Mouse (Mus musculus) liver, adult 2 months (tissue): ENCODE results near the gene Syne3. TPM values are rescaled to one million over a fixed set of nuclear protein-coding genes. Genes with fewer than 3 reads are reported as not detected.

ENCODE experiments used
- DNase-seq: peaks from one replicate; pipeline ENCODE4 v3.0.0-alpha.2; 2011; ENCODE audit warnings: low read depth, low spot score; ENCODE audit errors: extremely low read depth
- H3K27ac ChIP-seq: fragments of 200-500 bp; replicated peaks from 2 replicates; pipeline ENCODE4 v1.5.1; 2012; ENCODE audit warnings: low read depth, mild to moderate bottlenecking, control low read depth, inconsistent platforms, low read length; ENCODE audit not compliant: insufficient read depth
- H3K27me3 ChIP-seq: fragments of 200-500 bp; 2 replicates; pipeline ENCODE4 v1.6.1; 2012; ENCODE audit warnings: mild to moderate bottlenecking, moderate library complexity, low read length, inconsistent platforms; ENCODE audit not compliant: control insufficient read depth, insufficient read depth
- H3K36me3 ChIP-seq: fragments of 200-500 bp; 2 replicates; pipeline ENCODE4 v1.6.1; 2012; ENCODE audit warnings: low read length, inconsistent platforms; ENCODE audit not compliant: control insufficient read depth, insufficient read depth
- H3K4me1 ChIP-seq: fragments of 200-500 bp; 2 replicates; pipeline ENCODE4 v1.6.1; 2011; ENCODE audit warnings: low read length; ENCODE audit not compliant: control insufficient read depth, insufficient read depth
- H3K4me3 ChIP-seq: fragments of 200-500 bp; 2 replicates; pipeline ENCODE4 v1.5.1; 2011; ENCODE audit warnings: low read depth, mild to moderate bottlenecking, control low read depth, low read length, moderate library complexity; ENCODE audit not compliant: insufficient read depth
- H3K79me2 ChIP-seq: fragments of 200-500 bp; 2 replicates; pipeline ENCODE4 v1.6.1; 2012; ENCODE audit warnings: inconsistent platforms, mild to moderate bottlenecking, low read length, moderate library complexity; ENCODE audit not compliant: control insufficient read depth, insufficient read depth
- H3K9ac ChIP-seq: fragments of 200-500 bp; 2 replicates; pipeline ENCODE4 v1.6.1; 2012; ENCODE audit warnings: low read depth, mild to moderate bottlenecking, control low read depth, inconsistent platforms, low read length
- CTCF ChIP-seq: fragments of 200-500 bp; IDR thresholded peaks from 2 replicates; pipeline ENCODE4 v1.5.1; 2011; ENCODE audit warnings: low read depth, low read length, control low read depth
- POLR2A ChIP-seq: fragments of 200-500 bp; IDR thresholded peaks from 2 replicates; pipeline ENCODE4 v1.6.1; 2011; ENCODE audit warnings: low read length, control low read depth; ENCODE audit not compliant: insufficient read depth; ENCODE audit errors: extremely low read depth
- WGBS: fragments of 180-500 bp; shearing (Covaris S2); methylation state at CpG from one replicate; pipeline ENCODE4 v1.1.7; 2018; 5-methylcytosine and 5-hydroxymethylcytosine counted together
- polyA plus RNA-seq: library from polyadenylated mRNA; depleted of rRNA; stranded (reverse); fragments of >200 nt; gene quantifications from 2 replicates; pipeline ENCODE4 v1.2.3, GENCODE M21; 2012; rRNA removed
- total RNA-seq: library from RNA; depleted of rRNA; stranded (reverse); fragments of >200 nt; gene quantifications from 2 replicates; pipeline ENCODE4 v1.2.3, GENCODE M21; 2014; rRNA removed

Syne3 gene
- total and polyA plus RNA-seq, 2 experiments, result 1.6 to 3.8 TPM

DNA sequence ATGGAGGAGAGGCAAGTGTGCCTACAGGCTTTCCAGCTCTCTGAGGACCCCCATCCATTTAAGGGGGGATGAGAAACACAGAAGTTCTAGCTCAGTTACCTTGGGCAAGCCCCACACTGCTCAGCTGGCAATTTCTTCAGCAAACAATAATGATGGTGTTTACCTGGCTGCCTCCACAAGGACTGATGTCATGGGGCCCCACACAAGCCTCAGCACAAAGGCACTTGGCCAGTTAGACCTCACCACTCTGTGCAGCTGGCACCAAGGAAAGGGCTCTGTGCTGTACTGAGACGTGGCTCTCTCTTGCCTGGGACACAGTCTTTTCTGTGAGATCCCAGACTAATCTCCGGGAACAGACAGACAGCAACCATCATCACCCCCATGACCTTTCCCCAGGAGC, 127.5 kb downstream of the Syne3 start:
- TF ChIP-seq CTCF (no peak), POLR2A (no peak)
- no peaks in the 10 kb centered on the region for H3K36me3 ChIP-seq
- H3K9ac ChIP-seq, result no peak overlapping the region
- H3K27me3 ChIP-seq, result no peaks in the 10 kb centered on the region
- 50% methylated on average over 2 of the region's 2 CpGs for WGBS
- H3K4me3 ChIP-seq, result no peak overlapping the region
- peaks cover 5% of the 10 kb centered on the region; the same call in 1 of the 2 replicates for H3K4me1 ChIP-seq
- H3K27ac ChIP-seq, result no peak overlapping the region
- H3K79me2 ChIP-seq, result no peaks in the 10 kb centered on the region
- DNase-seq, result peak; percentile 22

DNA sequence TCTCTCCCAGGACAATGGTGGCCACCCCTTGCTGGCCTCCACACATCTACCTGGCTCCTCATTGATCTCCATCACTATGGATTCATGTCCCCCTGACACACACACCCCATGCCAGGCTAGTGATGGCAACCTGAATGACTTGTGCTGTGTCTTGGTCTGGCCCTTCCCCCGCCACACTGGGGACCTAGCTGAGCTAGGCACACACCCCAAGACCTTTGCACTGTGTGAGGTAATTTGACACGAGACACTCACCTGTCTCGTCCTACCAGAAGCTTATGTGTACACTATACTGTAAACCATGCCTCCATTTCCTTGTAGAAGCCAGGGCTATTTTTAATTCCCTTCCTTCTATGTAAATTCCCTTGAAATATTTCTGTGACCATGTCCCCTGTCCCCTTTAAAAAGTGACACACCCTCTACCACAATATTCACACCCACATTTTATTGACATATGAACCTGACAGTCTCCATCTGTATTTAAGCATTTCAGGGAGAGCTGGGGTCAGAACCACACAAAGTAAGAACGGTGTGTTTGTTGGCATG, 128.0 kb downstream of the Syne3 start:
- no peak overlapping the region for H3K9ac ChIP-seq
- 38% methylated on average over 4 of the region's 4 CpGs for WGBS

DNA sequence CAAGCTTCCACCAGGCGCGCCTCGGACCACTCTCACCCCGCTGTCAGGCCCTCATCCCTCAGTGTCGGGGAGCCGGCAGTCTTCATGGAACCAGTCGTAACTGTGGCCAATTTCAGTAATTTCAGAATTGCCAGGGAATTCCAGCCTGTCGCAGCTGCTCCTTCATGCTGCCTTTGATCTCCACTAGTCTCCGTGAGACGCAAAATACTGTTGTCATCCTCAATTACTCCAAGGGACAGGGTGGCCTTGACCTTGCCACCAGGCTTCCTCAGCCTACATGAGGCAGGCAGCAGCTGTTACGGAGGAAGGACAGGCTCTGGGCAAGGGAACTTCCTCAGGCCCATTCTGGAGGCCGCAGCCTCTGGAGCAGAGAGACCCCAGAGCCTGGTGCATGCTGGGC, 129.2 kb downstream of the Syne3 start:
- no peak overlapping the region for H3K27ac ChIP-seq
- TF ChIP-seq POLR2A (no peak), CTCF (no peak)
- no peak overlapping the region for H3K4me3 ChIP-seq
- no peak for DNase-seq
- peaks cover 5% of the 10 kb centered on the region; the same call in 1 of the 2 replicates for H3K4me1 ChIP-seq
- H3K79me2 ChIP-seq, result no peaks in the 10 kb centered on the region
- no peak overlapping the region for H3K9ac ChIP-seq
- 94% methylated on average over 12 of the region's 12 CpGs for WGBS
- H3K36me3 ChIP-seq, result no peaks in the 10 kb centered on the region
- H3K27me3 ChIP-seq, result no peaks in the 10 kb centered on the region

More for the DNA sequence above, 128.0 kb downstream of the Syne3 start:
- peaks cover 5% of the 10 kb centered on the region; the same call in 1 of the 2 replicates for H3K4me1 ChIP-seq
- H3K36me3 ChIP-seq, result no peaks in the 10 kb centered on the region
- H3K4me3 ChIP-seq, result no peak overlapping the region
- H3K79me2 ChIP-seq, result no peaks in the 10 kb centered on the region
- no peaks in the 10 kb centered on the region for H3K27me3 ChIP-seq
- no peak overlapping the region for H3K27ac ChIP-seq
- TF ChIP-seq CTCF (no peak), POLR2A (no peak)
- DNase-seq, result peak; percentile 64

Other genes starting within 250 kb of the Syne3 start
- gene Clmn, start 144.7 kb downstream of the Syne3 start, total RNA-seq, result 20.4 and 22.4 TPM in 2 replicates
- 12.1 and 13.7 TPM in 2 replicates for gene Clmn, start 144.7 kb downstream of the Syne3 start, polyA plus RNA-seq
- gene Glrx5, start 22.9 kb upstream of the Syne3 start, total RNA-seq, result 43.0 and 45.5 TPM in 2 replicates
- 144 and 157 TPM in 2 replicates for gene Glrx5, start 22.9 kb upstream of the Syne3 start, polyA plus RNA-seq
- not detected in 2 replicates for gene Tcl1b2, start 136.2 kb upstream of the Syne3 start, total RNA-seq
- gene Tcl1b2, start 136.2 kb upstream of the Syne3 start, polyA plus RNA-seq, result not detected in 2 replicates
- not detected in 2 replicates for gene Tcl1b1, start 149.9 kb upstream of the Syne3 start, total RNA-seq
- not detected in 2 replicates for gene Tcl1b1, start 149.9 kb upstream of the Syne3 start, polyA plus RNA-seq
- not detected in 2 replicates for gene Tcl1b5, start 166.5 kb upstream of the Syne3 start, total RNA-seq
- not detected in 2 replicates for gene Tcl1b5, start 166.5 kb upstream of the Syne3 start, polyA plus RNA-seq
- gene Tcl1b3, start 181.2 kb upstream of the Syne3 start, total RNA-seq, result not detected in 2 replicates
- gene Tcl1b3, start 181.2 kb upstream of the Syne3 start, polyA plus RNA-seq, result not detected in 2 replicates
- gene Tcl1b4, start 192.1 kb upstream of the Syne3 start, total RNA-seq, result not detected in 2 replicates
- not detected in 2 replicates for gene Tcl1b4, start 192.1 kb upstream of the Syne3 start, polyA plus RNA-seq
- gene Tcl1, start 213.0 kb upstream of the Syne3 start, total RNA-seq, result not detected in 2 replicates
- gene Tcl1, start 213.0 kb upstream of the Syne3 start, polyA plus RNA-seq, result not detected in 2 replicates